Mouse (Mus musculus) myocyte (in vitro differentiated cells): ENCODE measurements at regions not wholly inside any gene's neighbourhood (a gene's known extent, or its start where the extent isn't known, plus 50 kb on each side); places are given as distances from the start of the nearest gene placed in this dataset.

Experiments used
- H3K27me3 ChIP-seq: one replicate; pipeline ENCODE4 v1.6.1; 2011; ENCODE audit not compliant: control insufficient read depth, insufficient read depth, insufficient read length
- H3K36me3 ChIP-seq: one replicate; pipeline ENCODE4 v1.6.1; 2011; ENCODE audit not compliant: control insufficient read depth, insufficient read depth
- H3K4me2 ChIP-seq: one replicate; pipeline ENCODE4 v1.6.1; 2011; ENCODE audit warnings: low read depth, control low read depth
- H3K4me3 ChIP-seq: one replicate; pipeline ENCODE4 v1.5.1; 2011; ENCODE audit warnings: mild to moderate bottlenecking, control low read depth, moderate library complexity
- H3K79me2 ChIP-seq: one replicate; pipeline ENCODE4 v1.6.1; 2011; ENCODE audit not compliant: control insufficient read depth, insufficient read depth
- H3ac ChIP-seq: one replicate; pipeline ENCODE4 v1.6.1; 2011; ENCODE audit not compliant: control insufficient read depth, insufficient read length
- CEBPB ChIP-seq: IDR thresholded peaks from 2 replicates; pipeline ENCODE4 v1.6.1; 2011; ENCODE audit warnings: mild to moderate bottlenecking, moderate library complexity; ENCODE audit not compliant: poor library complexity, insufficient read depth, severe bottlenecking
- E2F4 ChIP-seq: IDR thresholded peaks from one replicate; pipeline ENCODE4 v1.6.1; 2011; ENCODE audit warnings: mild to moderate bottlenecking, control low read depth, moderate library complexity; ENCODE audit not compliant: insufficient read depth
- MAX ChIP-seq: IDR thresholded peaks from one replicate; pipeline ENCODE4 v1.6.1; 2011; ENCODE audit warnings: low read depth, mild to moderate bottlenecking, control low read depth
- MYOD1 ChIP-seq, 3 experiments: IDR thresholded peaks; one replicate each; pipeline ENCODE4 v1.6.1; 2011; ENCODE audit warnings: control low read depth in 2 of 3, low read depth in 2 of 3, mild to moderate bottlenecking in 2 of 3, moderate library complexity in 1 of 3; ENCODE audit not compliant: insufficient read length in 2 of 3, control insufficient read depth in 1 of 3
- MYOG ChIP-seq, 3 experiments: IDR thresholded peaks; one replicate each; pipeline ENCODE4 v1.6.1; 2011; ENCODE audit warnings: control low read depth in 2 of 3, low read depth in 2 of 3, mild to moderate bottlenecking in 2 of 3; ENCODE audit not compliant: insufficient read length in 2 of 3, control insufficient read depth in 1 of 3, insufficient read depth in 1 of 3
- POLR2A ChIP-seq: IDR thresholded peaks from one replicate; pipeline ENCODE4 v1.6.1; 2011; ENCODE audit warnings: low read depth, mild to moderate bottlenecking, control low read depth, moderate library complexity; ENCODE audit not compliant: insufficient read length
- POLR2AphosphoS2 ChIP-seq: IDR thresholded peaks from one replicate; pipeline ENCODE4 v1.6.1; 2011; ENCODE audit warnings: low read depth, control low read depth; ENCODE audit not compliant: insufficient read length
- REST ChIP-seq: IDR thresholded peaks from one replicate; pipeline ENCODE4 v1.6.1; 2011; ENCODE audit warnings: mild to moderate bottlenecking, control low read depth, moderate library complexity; ENCODE audit not compliant: insufficient read depth, insufficient read length
- SRF ChIP-seq: IDR thresholded peaks from one replicate; pipeline ENCODE4 v1.6.1; 2011; ENCODE audit warnings: low read depth; ENCODE audit not compliant: control insufficient read depth, insufficient read length
- TCF12 ChIP-seq: IDR thresholded peaks from one replicate; pipeline ENCODE4 v1.6.1; 2011; ENCODE audit warnings: mild to moderate bottlenecking, control low read depth; ENCODE audit not compliant: poor library complexity, insufficient read depth, severe bottlenecking
- TCF3 ChIP-seq: IDR thresholded peaks from one replicate; pipeline ENCODE4 v1.6.1; 2011; ENCODE audit warnings: low read depth, control low read depth; ENCODE audit not compliant: insufficient read length
- USF1 ChIP-seq: IDR thresholded peaks from one replicate; pipeline ENCODE4 v1.6.1; 2011; ENCODE audit warnings: low read depth, mild to moderate bottlenecking, control low read depth, moderate library complexity

DNA sequence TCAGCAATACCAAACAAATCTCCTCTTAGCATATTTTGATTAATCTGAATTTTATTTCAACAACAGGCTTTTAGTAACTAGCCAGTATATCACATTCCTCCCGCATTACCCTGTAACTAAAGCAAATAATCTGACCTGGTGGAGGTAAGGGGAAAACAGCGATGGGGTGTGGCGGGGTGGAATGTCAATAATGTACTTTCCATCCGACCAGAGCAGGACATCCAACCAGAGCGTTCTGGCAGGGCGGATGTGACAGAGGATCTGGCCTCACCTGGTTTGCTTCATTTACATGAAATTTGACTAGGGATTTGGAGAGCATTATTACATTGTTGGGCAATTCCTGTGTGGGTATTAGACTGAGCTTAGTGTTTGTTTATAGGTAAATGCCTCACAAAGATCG, 106.2 kb upstream of the Serp2 start:
- H3K79me2 ChIP-seq, result no peaks in the 10 kb centered on the region
- TF ChIP-seq REST, result no peak
- TF ChIP-seq POLR2A, result no peak
- TF ChIP-seq MYOD1 (IDR thresholded peaks at IDR 0.05; ENCODE audit: control insufficient read depth in 1 of 3, insufficient read length in 2 of 3, low read depth in 2 of 3), result no peak
- no peak for TF ChIP-seq TCF12
- no peak for TF ChIP-seq MAX
- TF ChIP-seq E2F4, result no peak
- no peak for TF ChIP-seq POLR2AphosphoS2
- TF ChIP-seq TCF3, result no peak
- no peak for TF ChIP-seq CEBPB
- TF ChIP-seq SRF, result no peak
- no peak for TF ChIP-seq USF1
- TF ChIP-seq MYOG (IDR thresholded peaks at IDR 0.05; ENCODE audit: control insufficient read depth in 1 of 3, insufficient read depth in 1 of 3, insufficient read length in 2 of 3, low read depth in 2 of 3), result no peak
- no peak overlapping the region for H3K4me2 ChIP-seq
- no peak overlapping the region for H3ac ChIP-seq
- H3K4me3 ChIP-seq, result no peak overlapping the region
- no peaks in the 10 kb centered on the region for H3K36me3 ChIP-seq
- H3K27me3 ChIP-seq, result no peaks in the 10 kb centered on the region

DNA sequence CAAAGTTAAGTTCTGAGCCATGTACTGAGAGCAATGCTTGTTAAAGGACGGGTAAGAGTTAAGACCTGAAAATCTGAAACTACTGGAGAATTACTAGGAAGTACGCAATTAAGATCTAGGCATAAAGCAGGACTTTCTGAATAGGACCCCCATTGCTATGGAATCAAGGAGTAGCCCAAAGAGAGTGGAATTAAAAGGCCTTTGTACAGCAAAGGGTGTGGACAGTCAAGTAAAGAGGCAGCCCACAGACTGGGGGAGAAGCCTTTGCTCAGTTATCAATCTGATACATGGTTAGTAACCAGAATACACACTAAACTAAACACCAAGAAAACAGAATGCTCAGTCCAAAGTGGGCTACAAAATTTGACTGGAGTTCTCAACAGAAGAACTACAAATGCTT, 104.2 kb upstream of the Serp2 start:
- H3K36me3 ChIP-seq, result no peaks in the 10 kb centered on the region
- H3ac ChIP-seq, result no peak overlapping the region
- H3K27me3 ChIP-seq, result no peaks in the 10 kb centered on the region
- TF ChIP-seq MYOG (IDR thresholded peaks at IDR 0.05; ENCODE audit: control insufficient read depth in 1 of 3, insufficient read depth in 1 of 3, insufficient read length in 2 of 3, low read depth in 2 of 3), result no peak
- no peak for TF ChIP-seq POLR2AphosphoS2
- TF ChIP-seq USF1, result no peak
- H3K79me2 ChIP-seq, result no peaks in the 10 kb centered on the region
- H3K4me2 ChIP-seq, result no peak overlapping the region
- H3K4me3 ChIP-seq, result no peak overlapping the region

DNA sequence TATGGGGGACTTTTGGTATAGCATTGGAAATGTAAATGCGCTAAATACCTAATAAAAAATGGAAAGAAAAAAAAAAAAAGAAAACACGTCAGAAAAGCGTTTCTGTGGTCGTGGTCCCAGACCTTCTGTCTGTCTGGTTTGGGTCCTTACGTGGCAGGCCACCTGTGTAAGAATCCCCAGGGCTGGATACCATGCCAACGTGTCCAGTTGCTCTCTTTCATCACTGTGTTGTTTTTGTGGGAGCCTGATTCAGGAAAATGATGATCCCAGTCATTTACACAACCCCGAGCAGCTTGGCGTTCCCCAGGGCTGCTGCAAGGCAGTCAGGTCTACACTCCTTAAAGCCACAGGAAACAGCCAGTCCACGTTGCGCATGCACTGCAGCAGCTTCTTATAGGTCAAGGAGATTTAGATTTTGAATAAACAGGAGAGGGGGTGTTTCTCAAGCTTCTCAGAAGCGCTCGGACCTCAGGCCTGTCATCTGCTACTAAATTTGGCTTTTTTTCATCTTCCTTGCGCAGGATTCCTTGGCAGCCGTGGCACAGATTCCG, 102.3 kb upstream of the Serp2 start:
- TF ChIP-seq SRF, result no peak
- peak in 2 of 3 experiments; percentile 61 for TF ChIP-seq MYOD1 (IDR thresholded peaks at IDR 0.05; ENCODE audit: control insufficient read depth in 1 of 3, insufficient read length in 2 of 3, low read depth in 2 of 3)
- Histone ChIP-seq H3ac (no peak overlapping the region), H3K4me2 (peak overlapping the region; percentile 84), H3K4me3 (no peak overlapping the region), H3K79me2 (no peaks in the 10 kb centered on the region), H3K27me3 (no peaks in the 10 kb centered on the region), H3K36me3 (no peaks in the 10 kb centered on the region)

DNA sequence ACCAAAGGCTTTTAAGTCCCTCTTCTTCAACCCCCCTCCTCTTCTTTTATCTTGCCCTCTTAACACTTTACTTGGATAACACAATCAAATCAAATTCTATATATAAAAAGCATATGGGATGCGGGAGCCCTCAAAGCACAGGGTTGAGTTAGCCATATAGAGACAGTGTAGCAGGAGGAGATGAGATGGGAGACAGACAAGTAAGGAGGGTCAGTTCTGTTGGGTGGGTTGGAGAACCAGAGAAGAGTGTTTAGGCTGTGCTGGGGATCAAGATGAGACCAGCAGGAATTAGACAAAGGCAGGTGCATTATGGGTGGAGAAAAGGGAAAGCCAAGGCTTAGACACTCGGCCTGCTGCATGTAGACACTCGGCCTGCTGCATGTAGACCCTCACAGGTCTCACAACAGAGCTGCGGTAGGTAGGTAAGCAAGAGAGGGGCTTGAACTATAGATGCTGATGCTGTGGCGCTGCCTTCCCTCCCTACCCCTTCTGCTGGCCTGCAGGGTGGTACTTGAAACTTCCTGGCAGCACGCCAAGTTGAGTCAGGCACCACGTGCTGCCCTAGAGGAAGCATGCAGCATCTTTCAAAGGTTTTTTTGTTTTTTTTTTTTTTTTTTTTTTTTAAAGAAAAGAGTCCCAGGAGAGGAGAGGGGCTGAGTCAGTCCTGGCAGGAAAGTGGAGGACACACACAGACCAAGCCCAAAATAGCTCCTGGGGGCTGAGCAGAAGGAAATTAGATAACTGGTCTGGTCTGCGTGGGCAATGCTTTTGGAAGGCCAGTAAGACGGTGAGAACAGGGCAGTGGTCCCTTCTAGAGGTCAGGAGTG, 101.3 kb upstream of the Serp2 start:
- TF ChIP-seq USF1, result peak; percentile 92
- no peak for TF ChIP-seq TCF3
- no peak for TF ChIP-seq E2F4
- no peak for TF ChIP-seq MYOG (IDR thresholded peaks at IDR 0.05; ENCODE audit: control insufficient read depth in 1 of 3, insufficient read depth in 1 of 3, insufficient read length in 2 of 3, low read depth in 2 of 3)
- TF ChIP-seq MAX, result peak; percentile 48
- no peak for TF ChIP-seq TCF12
- no peak for TF ChIP-seq MYOD1 (IDR thresholded peaks at IDR 0.05; ENCODE audit: control insufficient read depth in 1 of 3, insufficient read length in 2 of 3, low read depth in 2 of 3)
- Histone ChIP-seq H3ac (no peak overlapping the region), H3K36me3 (no peaks in the 10 kb centered on the region), H3K4me2 (peak overlapping the region; percentile 84), H3K4me3 (no peak overlapping the region), H3K27me3 (no peaks in the 10 kb centered on the region), H3K79me2 (no peaks in the 10 kb centered on the region)

DNA sequence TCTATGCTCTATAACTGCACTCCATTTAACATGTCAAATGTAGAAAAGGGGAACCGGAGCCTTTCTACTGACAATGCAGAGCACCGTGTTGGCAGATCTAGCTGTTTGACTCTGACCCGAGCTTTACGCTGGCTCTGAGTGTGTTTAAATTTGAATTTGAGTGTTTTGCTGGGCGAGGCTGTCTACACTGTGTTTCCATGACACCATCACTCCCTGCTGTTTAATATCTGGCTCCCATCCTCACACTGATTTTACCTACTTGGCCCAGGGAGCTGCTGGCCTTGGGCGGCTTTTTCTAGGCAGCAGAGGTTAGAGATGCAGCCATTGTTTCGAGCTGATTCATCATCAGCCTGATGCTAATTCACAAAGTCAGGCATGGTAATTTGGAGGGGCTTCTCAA, 100.7 kb upstream of the Serp2 start:
- no peak overlapping the region for H3K4me2 ChIP-seq
- no peaks in the 10 kb centered on the region for H3K36me3 ChIP-seq
- H3K4me3 ChIP-seq, result no peak overlapping the region
- no peaks in the 10 kb centered on the region for H3K79me2 ChIP-seq
- H3ac ChIP-seq, result no peak overlapping the region
- TF ChIP-seq USF1 (no peak), SRF (no peak), POLR2AphosphoS2 (no peak), TCF12 (no peak), REST (no peak), MYOD1 (IDR thresholded peaks at IDR 0.05; ENCODE audit: control insufficient read depth in 1 of 3, insufficient read length in 2 of 3, low read depth in 2 of 3) (no peak), MAX (no peak), E2F4 (no peak), CEBPB (no peak), MYOG (IDR thresholded peaks at IDR 0.05; ENCODE audit: control insufficient read depth in 1 of 3, insufficient read depth in 1 of 3, insufficient read length in 2 of 3, low read depth in 2 of 3) (no peak), TCF3 (no peak), POLR2A (no peak)
- H3K27me3 ChIP-seq, result no peaks in the 10 kb centered on the region
